ENCODE assay signal across 13 mouse cellular contexts in genomic region chr9:123219826-123220225, GRCm38 (mm10). TPM values are rescaled to one million over a fixed set of nuclear protein-coding genes. Genes with fewer than 3 reads are reported as not detected.
DNase-seq lines count a peak whose midpoint lies in the region; ATAC-seq lines count a peak whose summit lies in the region.
"Had no signal": no experiment of that assay in that cellular context is flagged by ENCODE, and none has a peak within 500 bp of the region (broad histone marks: within the 10 kb centered on the region; RNA-seq: fewer than 3 reads in every experiment).

No protein-coding gene starts in this region.

- no peaks in the 10 kb centered on the region for H3K9me3 ChIP-seq in kidney, embryonic 16.5 days (ENCODE audit: low read length)
- no peaks in the 10 kb centered on the region for H3K9me3 ChIP-seq in midbrain, embryonic 14.5 days (ENCODE audit: control insufficient read depth, low read length)
- no peaks in the 10 kb centered on the region for H3K9me3 ChIP-seq in midbrain, embryonic 11.5 days (ENCODE audit: control insufficient read depth, low read length)
- H3K9me3 ChIP-seq: embryonic facial prominence, embryonic 13.5 days; forebrain, embryonic 15.5 days had no signal

- no peaks in the 10 kb centered on the region for H3K36me3 ChIP-seq in kidney, embryonic 16.5 days (ENCODE audit: insufficient read depth, low read length)
- no peaks in the 10 kb centered on the region for H3K36me3 ChIP-seq in midbrain, embryonic 14.5 days (ENCODE audit: control insufficient read depth, insufficient read depth, low read length)
- H3K36me3 ChIP-seq in midbrain, embryonic 11.5 days (ENCODE audit: control insufficient read depth, insufficient read depth, low read length), result no peaks in the 10 kb centered on the region
- H3K36me3 ChIP-seq: embryonic facial prominence, embryonic 13.5 days; forebrain, embryonic 15.5 days had no signal

- 50% methylated on average over 5 of the region's 5 CpGs for WGBS in kidney, embryonic 16.5 days
- 32% methylated on average over 5 of the region's 5 CpGs for WGBS in midbrain, embryonic 14.5 days
- 45% methylated on average over 5 of the region's 5 CpGs for WGBS in midbrain, embryonic 11.5 days

- intact Hi-C loops in left cerebral cortex, postnatal 14 days (cut with DNase I), result no loop called here

- no peak for ATAC-seq in kidney, embryonic 16.5 days (ENCODE audit: low FRiP score, low TSS enrichment)
- ATAC-seq in midbrain, embryonic 14.5 days (ENCODE audit: low FRiP score, low TSS enrichment), result no peak
- no peak for ATAC-seq in midbrain, embryonic 11.5 days (ENCODE audit: low FRiP score)
- ATAC-seq: forebrain, embryonic 15.5 days; intestine, postnatal 0 days had no signal

- H3K4me1 ChIP-seq in kidney, embryonic 16.5 days (ENCODE audit: insufficient read depth, low read length), result no peaks in the 10 kb centered on the region; the same call in 1 of the 2 replicates
- H3K4me1 ChIP-seq in midbrain, embryonic 14.5 days (ENCODE audit: control insufficient read depth, insufficient read depth, low read length), result no peaks in the 10 kb centered on the region
- no peaks in the 10 kb centered on the region; the same call in 1 of the 2 replicates for H3K4me1 ChIP-seq in midbrain, embryonic 11.5 days (ENCODE audit: control insufficient read depth, insufficient read depth, low read length)
- H3K4me1 ChIP-seq: embryonic facial prominence, embryonic 13.5 days had no signal

- H3K4me3 ChIP-seq in kidney, embryonic 16.5 days (ENCODE audit: low read length), result no peak overlapping the region
- no peak overlapping the region for H3K4me3 ChIP-seq in midbrain, embryonic 14.5 days (replicated peaks; ENCODE audit: low read depth, low read length)
- no peak overlapping the region for H3K4me3 ChIP-seq in midbrain, embryonic 11.5 days (ENCODE audit: low read depth, low read length)
- H3K4me3 ChIP-seq: embryonic facial prominence, embryonic 13.5 days; forebrain, embryonic 15.5 days had no signal

- no peak overlapping the region for H3K9ac ChIP-seq in kidney, embryonic 16.5 days (replicated peaks; ENCODE audit: low read length)
- no peak overlapping the region for H3K9ac ChIP-seq in midbrain, embryonic 14.5 days (replicated peaks; ENCODE audit: low read length)
- H3K9ac ChIP-seq in midbrain, embryonic 11.5 days (ENCODE audit: low read length), result no peak overlapping the region
- H3K9ac ChIP-seq: embryonic facial prominence, embryonic 13.5 days; forebrain, embryonic 15.5 days had no signal

- no peak for DNase-seq in kidney, postnatal 36 days
- peak; percentile 17 for DNase-seq in midbrain, embryonic 14.5 days
- DNase-seq in midbrain, embryonic 11.5 days (ENCODE audit: low spot score, missing footprints), result no peak
- peak; percentile 32 to 60 for DNase-seq in left cerebral cortex, postnatal 14 days (ENCODE audit: low spot score in 2 of 2)
- DNase-seq in telencephalon, adult 2 months (ENCODE audit: low read depth, low spot score), result peak; percentile 87
- DNase-seq in adrenal gland, adult (ENCODE audit: inconsistent age in 2 of 2, low spot score in 1 of 2), result no peak
- DNase-seq: cerebellum, adult 9-11 months; layer of hippocampus, postnatal 36 days; lung, adult 18-20 months had no signal

- H3K4me2 ChIP-seq in kidney, embryonic 16.5 days (replicated peaks; ENCODE audit: low read depth, low read length), result no peak overlapping the region
- no peak overlapping the region for H3K4me2 ChIP-seq in midbrain, embryonic 14.5 days (ENCODE audit: low read length)
- H3K4me2 ChIP-seq in midbrain, embryonic 11.5 days, result no peak overlapping the region
- H3K4me2 ChIP-seq: embryonic facial prominence, embryonic 13.5 days; forebrain, embryonic 15.5 days had no signal

- 0 out of 2 replicates have a peak overlapping the region, but pooled peaks have one; percentile 31 for H3K27ac ChIP-seq in kidney, embryonic 16.5 days (ENCODE audit: low read length)
- no peak overlapping the region for H3K27ac ChIP-seq in midbrain, embryonic 14.5 days (replicated peaks; ENCODE audit: low read depth, low read length)
- no peak overlapping the region for H3K27ac ChIP-seq in midbrain, embryonic 11.5 days (ENCODE audit: low read depth, low read length)
- H3K27ac ChIP-seq: embryonic facial prominence, embryonic 13.5 days; forebrain, embryonic 15.5 days had no signal

- H3K27me3 ChIP-seq in kidney, embryonic 16.5 days (ENCODE audit: insufficient read depth, low read length), result 0 out of 2 replicates have a peak, but pooled peaks cover 12% of the 10 kb centered on the region
- peaks cover 16% of the 10 kb centered on the region; the same call in 1 of the 2 replicates for H3K27me3 ChIP-seq in midbrain, embryonic 14.5 days (ENCODE audit: control insufficient read depth, insufficient read depth, low read length)
- H3K27me3 ChIP-seq in midbrain, embryonic 11.5 days (ENCODE audit: control insufficient read depth, insufficient read depth, low read length), result peaks cover 9% of the 10 kb centered on the region

RNA-seq across cellular contexts. Expression of gene Cdcp1, which starts 4.0 kb away (rescaled TPM):
- 9.7 and 11.0 TPM in 2 replicates for polyA plus RNA-seq in kidney, embryonic 16.5 days (2015; fragmentation: Nextera tagmentation; extraction: Ambion mirVana)
- polyA plus RNA-seq in midbrain, embryonic 14.5 days (2014; fragmentation: Nextera tagmentation; extraction: Ambion mirVana), result not detected in 2 replicates
- 0.11 and 0.29 TPM in 2 replicates for polyA plus RNA-seq in midbrain, embryonic 11.5 days (2014; fragmentation: Nextera tagmentation; extraction: Ambion mirVana)
- under 1 TPM; 0.06 to 0.18 TPM for total RNA-seq in left cerebral cortex, postnatal 14 days (2021)
- total RNA-seq: layer of hippocampus, postnatal 36 days had no signal

RNA-seq across cellular contexts. Expression of gene Tmem158, which starts 40.7 kb away (rescaled TPM):
- polyA plus RNA-seq in kidney, embryonic 16.5 days (2015; fragmentation: Nextera tagmentation; extraction: Ambion mirVana), result 3.6 and 4.7 TPM in 2 replicates
- polyA plus RNA-seq in midbrain, embryonic 14.5 days (2014; fragmentation: Nextera tagmentation; extraction: Ambion mirVana), result 26.6 and 41.2 TPM in 2 replicates
- polyA plus RNA-seq in midbrain, embryonic 11.5 days (2014; fragmentation: Nextera tagmentation; extraction: Ambion mirVana), result 4.6 and 7.0 TPM in 2 replicates
- 10 to 100 TPM; 57.5 to 74.7 TPM for total RNA-seq in left cerebral cortex, postnatal 14 days (2021)

Comparison
In these comparisons a context has a peak if more than half of its experiments do, and no peak if none do; other contexts are left out.
1. DNase-seq: peak in midbrain, embryonic 14.5 days (single experiment), left cerebral cortex, postnatal 14 days (2 of 2) and telencephalon, adult 2 months (single experiment); none in kidney, postnatal 36 days (0 of 2), midbrain, embryonic 11.5 days (single experiment) and adrenal gland, adult (0 of 2).